Mouse (Mus musculus): ENCODE measurements around the gene Kcnd2.

GRCm38 (mm10) chr6:21697641-21698040, 482.3 kb downstream of the Kcnd2 start:
- no peak for TF ChIP-seq POLR2A (IDR thresholded peaks at IDR 0.05; ENCODE audit: insufficient read depth, low read depth, low read length)
- no peak for TF ChIP-seq CTCF (IDR thresholded peaks at IDR 0.05; ENCODE audit: insufficient read depth, low read depth, low read length)

Data from olfactory bulb, adult 2 months (tissue).